Mouse (Mus musculus) midbrain, postnatal 0 days (tissue): ENCODE measurements around the gene Ddx60. TPM values are rescaled to one million over a fixed set of nuclear protein-coding genes. Genes with fewer than 3 reads are reported as not detected.

ENCODE experiments used
- ATAC-seq: fragments of 200-750 bp; cut with Nextera tagmentation; 2 replicates; pipeline ENCODE4 v1.8.0; 2017; ENCODE audit warnings: moderate number of reproducible peaks, mild to moderate bottlenecking, moderate TSS enrichment, moderate library complexity; ENCODE audit not compliant: low FRiP score
- DNase-seq: peaks from one replicate; pipeline ENCODE4 v3.0.0-alpha.2; 2015; ENCODE audit warnings: low spot score
- H3K27ac ChIP-seq: fragments of 300-500 bp; sonication (generic); 2 replicates; pipeline ENCODE4 v1.5.1; 2014; ENCODE audit warnings: low read depth, mild to moderate bottlenecking, low read length, mixed read lengths
- H3K27me3 ChIP-seq: fragments of 300-500 bp; sonication (generic); 2 replicates; pipeline ENCODE4 v1.6.1; 2014; ENCODE audit warnings: low read length, control low read depth, mixed read lengths; ENCODE audit not compliant: insufficient read depth
- H3K36me3 ChIP-seq: fragments of 300-500 bp; sonication (generic); 2 replicates; pipeline ENCODE4 v1.6.1; 2014; ENCODE audit warnings: low read length, control low read depth, mixed read lengths; ENCODE audit not compliant: insufficient read depth
- H3K4me1 ChIP-seq: fragments of 300-500 bp; sonication (generic); 2 replicates; pipeline ENCODE4 v1.6.1; 2014; ENCODE audit warnings: mild to moderate bottlenecking, control low read depth, antibody characterized with exemption, low read length, mixed read lengths; ENCODE audit not compliant: insufficient read depth
- H3K4me2 ChIP-seq: fragments of 300-500 bp; sonication (generic); 2 replicates; pipeline ENCODE4 v1.6.1; 2014; ENCODE audit warnings: low read depth, mild to moderate bottlenecking, low read length, mixed read lengths; ENCODE audit not compliant: poor library complexity, severe bottlenecking
- H3K4me3 ChIP-seq: fragments of 300-500 bp; sonication (generic); 2 replicates; pipeline ENCODE4 v1.5.1; 2014; ENCODE audit warnings: low read depth, mild to moderate bottlenecking, low read length, moderate library complexity
- H3K9ac ChIP-seq: fragments of 300-500 bp; sonication (generic); replicated peaks from 2 replicates; pipeline ENCODE4 v1.6.1; 2014; ENCODE audit warnings: mild to moderate bottlenecking, low read length, moderate library complexity, mixed read lengths; ENCODE audit not compliant: poor library complexity, severe bottlenecking
- H3K9me3 ChIP-seq: fragments of 300-500 bp; sonication (generic); 2 replicates; pipeline ENCODE4 v1.6.1; 2016; ENCODE audit warnings: low read length, control low read depth
- CTCF ChIP-seq: IDR thresholded peaks from 2 replicates; pipeline ENCODE4 v1.5.1; 2016; ENCODE audit warnings: antibody characterized with exemption, mild to moderate bottlenecking
- WGBS: fragments of 180-500 bp; shearing (Covaris S2); extraction: QIAGEN DNeasy Blood & Tissue Kit; methylation state at CpG from one replicate; pipeline ENCODE4 v1.1.7; 2014; 5-methylcytosine and 5-hydroxymethylcytosine counted together
- polyA plus RNA-seq: library from polyadenylated mRNA; unstranded; fragments of >200 nt; fragmentation: Nextera tagmentation; extraction: Ambion mirVana; gene quantifications from 2 replicates; pipeline ENCODE4 v1.2.1, GENCODE M21; 2015
- total RNA-seq: library from RNA; depleted of rRNA; stranded (reverse); fragments of >200 nt; gene quantifications from 2 replicates; pipeline ENCODE4 v1.2.3, GENCODE M21; 2014; rRNA removed

Ddx60 gene
- total and polyA plus RNA-seq, 2 experiments from 2014 or later: 0.11 to 0.60 TPM

DNA sequence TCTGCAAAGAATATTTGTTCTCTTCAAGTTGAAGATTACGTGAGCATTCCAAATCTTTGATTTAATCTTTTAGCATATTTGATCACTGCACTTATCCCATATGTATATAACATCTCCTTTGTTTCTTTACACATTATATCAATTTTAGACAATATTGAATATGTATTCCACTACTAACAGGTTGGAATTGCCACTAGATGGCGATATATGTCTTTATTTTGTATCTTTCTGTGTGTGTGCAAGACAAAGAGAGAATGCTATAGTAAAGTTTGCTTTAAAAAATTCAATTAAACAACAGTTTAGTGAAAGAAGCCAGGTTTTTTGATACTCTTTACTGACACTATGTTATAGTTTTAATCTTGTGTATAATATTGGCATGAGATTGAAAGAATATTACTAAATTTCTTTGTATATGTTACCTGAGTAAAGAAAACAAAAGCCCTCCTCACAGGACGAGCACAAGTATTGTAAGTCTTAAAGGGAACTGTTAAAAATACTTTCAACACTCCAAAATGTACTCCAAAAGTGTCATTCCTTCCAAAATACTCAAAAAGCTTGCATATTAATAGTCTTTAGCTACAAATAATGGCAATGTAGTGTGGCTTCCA, 152.4 kb downstream of the Ddx60 start:
- H3K36me3 ChIP-seq: no peaks in the 10 kb centered on the region
- WGBS: 41% methylated on average over 3 of the region's 3 CpGs

DNA sequence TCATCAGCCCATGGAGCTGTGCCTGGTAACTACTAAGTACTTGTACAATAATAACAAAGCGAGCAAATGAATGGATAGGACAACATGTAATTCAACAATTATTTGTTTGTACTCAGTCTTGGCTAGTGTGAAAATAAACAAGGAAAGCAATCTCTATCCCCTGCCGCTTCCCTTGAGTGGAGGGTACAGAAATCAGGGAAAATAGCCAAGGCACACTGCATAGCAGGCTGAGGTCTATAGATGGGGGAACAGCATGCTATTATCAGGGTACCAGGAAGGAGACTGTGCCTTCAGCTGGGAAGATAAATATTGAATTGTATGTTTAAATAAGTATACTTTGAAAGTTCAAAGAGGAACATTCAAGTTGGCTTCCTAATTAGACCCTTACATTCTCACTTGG, 153.9 kb downstream of the Ddx60 start:
- Histone ChIP-seq H3K36me3 (no peaks in the 10 kb centered on the region), H3K27me3 (no peaks in the 10 kb centered on the region), H3K27ac (no peak overlapping the region), H3K4me3 (no peak overlapping the region), H3K4me2 (no peak overlapping the region), H3K9me3 (no peaks in the 10 kb centered on the region), H3K9ac (no peak overlapping the region), H3K4me1 (no peaks in the 10 kb centered on the region)
- TF ChIP-seq CTCF: no peak
- 65% methylated on average over 2 of the region's 2 CpGs for WGBS
- DNase-seq (no peak), ATAC-seq (no peak)

More for the DNA sequence above, 152.4 kb downstream of the Ddx60 start:
- Histone ChIP-seq H3K27me3 (no peaks in the 10 kb centered on the region), H3K27ac (no peak overlapping the region), H3K4me1 (no peaks in the 10 kb centered on the region), H3K9ac (no peak overlapping the region), H3K4me2 (no peak overlapping the region), H3K4me3 (no peak overlapping the region), H3K9me3 (no peaks in the 10 kb centered on the region)
- DNase-seq (peak; percentile 88), ATAC-seq (0 out of 2 replicates have a peak, but pooled peaks have one; percentile 63)
- TF ChIP-seq CTCF: peak; percentile 85

Other genes with a start within 250 kb of the Ddx60 start
- 3.9 and 10.8 TPM in 2 replicates for gene Palld, start 25.4 kb upstream of the Ddx60 start, total RNA-seq
- 10.8 and 11.3 TPM in 2 replicates for gene Palld, start 25.4 kb upstream of the Ddx60 start, polyA plus RNA-seq
- gene Anxa10, start 195.1 kb downstream of the Ddx60 start, total RNA-seq: 0.33 TPM in 1 of 2 replicates, not detected in the other
- 0.12 TPM in 1 of 2 replicates, not detected in the other for gene Anxa10, start 195.1 kb downstream of the Ddx60 start, polyA plus RNA-seq